Mouse (Mus musculus): ENCODE data around the gene Stxbp2.
A peak's percentile ranks its signal among the peaks of the same experiment; 100 is the strongest.

- no peak for TF ChIP-seq POLR2A (IDR thresholded peaks at IDR 0.05; ENCODE audit: control insufficient read depth in 1 of 2, insufficient read depth in 1 of 2, low read depth in 1 of 2, low read length in 2 of 2, poor library complexity in 1 of 2)
- TF ChIP-seq CTCF (IDR thresholded peaks at IDR 0.05 in 2 of 3, conservative IDR thresholded peaks at IDR 0.05 in 1 of 3; ENCODE audit: control insufficient read depth in 1 of 3, insufficient read depth in 1 of 3, low read depth in 2 of 3, low read length in 3 of 3, poor library complexity in 1 of 3, severe bottlenecking in 1 of 3): peak; percentile 12 to 29 (median 17); a peak in 2 of 6 replicates
- TF ChIP-seq EP300 (IDR thresholded peaks at IDR 0.05; ENCODE audit: low read depth in 1 of 2, low read length in 2 of 2): no peak
- TF ChIP-seq ZNF384 (IDR thresholded peaks at IDR 0.05; ENCODE audit: low read depth, low read length): no peak
- TF ChIP-seq HCFC1 (IDR thresholded peaks at IDR 0.05; ENCODE audit: low read depth, low read length): no peak
- no peak for TF ChIP-seq E2F4 (IDR thresholded peaks at IDR 0.05; ENCODE audit: borderline replicate concordance, low read depth, low read length)
- TF ChIP-seq CHD2 (IDR thresholded peaks at IDR 0.05; ENCODE audit: low read length): no peak
- TF ChIP-seq NRF1 (IDR thresholded peaks at IDR 0.05; ENCODE audit: insufficient read depth, low read depth, low read length, poor library complexity, severe bottlenecking): no peak
- no peak for TF ChIP-seq ZMIZ1 (IDR thresholded peaks at IDR 0.05; ENCODE audit: low read depth, low read length)
Observed at GRCm38 (mm10) chr8:3687537-3687936, 56.8 kb downstream of the Stxbp2 start.
